Mouse (Mus musculus): ENCODE measurements around the gene Tmem91. TPM values are rescaled to one million over a fixed set of nuclear protein-coding genes. Genes with fewer than 3 reads are reported as not detected.
"Not testable (repeated sequence)": the region's sequence is repeated elsewhere in the genome, so short reads cannot be mapped to it uniquely, and the experiment has no call there.

Gene Tmem91
- 3.4 and 3.5 TPM in 2 replicates for polyA plus RNA-seq (2015; fragmentation: Nextera tagmentation; extraction: Ambion mirVana)

DNA sequence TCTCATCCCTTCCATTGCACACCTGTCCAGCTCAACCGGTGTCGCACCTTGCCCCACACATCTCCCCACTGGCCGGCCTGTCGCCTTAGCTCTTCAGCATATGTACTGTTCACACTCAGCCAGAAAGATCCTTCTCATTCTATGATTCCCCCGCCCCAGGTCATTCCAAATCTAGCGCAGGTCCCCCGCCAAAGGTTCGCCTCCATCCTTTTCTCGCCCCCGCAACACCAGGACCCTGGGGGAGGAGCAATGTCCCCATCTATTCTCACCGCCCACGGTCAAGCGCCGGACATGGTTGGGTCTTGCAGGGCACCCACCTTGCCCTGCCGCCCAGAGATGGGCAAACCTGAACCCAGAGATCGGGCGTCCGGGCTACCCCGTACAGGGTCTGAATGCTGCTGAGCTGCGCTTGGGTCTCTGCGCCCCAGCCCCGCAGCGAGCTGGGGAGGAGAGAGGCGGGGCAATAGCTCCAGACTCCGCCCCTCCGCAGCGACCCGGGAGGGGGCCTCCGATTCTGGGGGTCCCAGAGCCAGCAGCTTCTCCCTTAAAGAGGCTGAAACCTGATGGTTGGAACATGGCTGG lies at the start of gene Tmem91:
Tmem91 (minus strand) TSS at position 448 of the 582 bp plus-strand sequence.
- ATAC-seq (ENCODE audit: insufficient read depth, low FRiP score) = no peak

DNA sequence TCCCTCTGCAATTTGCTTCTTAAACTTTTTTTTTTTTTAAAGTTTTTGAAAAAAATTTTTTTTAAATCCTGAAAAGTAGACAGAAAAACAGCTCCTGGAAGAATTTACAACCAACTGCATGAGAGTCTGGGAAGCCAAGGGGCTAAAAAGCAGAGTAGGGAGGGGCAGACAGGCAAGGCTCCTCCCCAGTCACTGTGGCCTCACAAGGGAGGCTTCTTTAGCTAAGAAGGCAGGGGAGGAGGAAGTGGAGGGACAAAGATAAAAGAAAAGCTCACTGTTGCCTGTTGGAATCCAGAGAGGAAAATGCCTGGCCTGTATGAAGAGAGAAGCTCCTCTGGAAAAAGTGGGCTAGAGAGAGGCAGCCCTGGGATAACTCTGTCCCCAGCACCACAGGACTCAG lies 46.8 kb upstream of the Tmem91 start:
- H3K4me2 ChIP-seq (ENCODE audit: low read depth, low read length); H3K9ac ChIP-seq (ENCODE audit: low read length); H3K27ac ChIP-seq (ENCODE audit: low read length); ATAC-seq (ENCODE audit: insufficient read depth, low FRiP score); H3K9me3 ChIP-seq (replicated peaks; ENCODE audit: control insufficient read depth, low read length); H3K4me3 ChIP-seq (replicated peaks; ENCODE audit: low read length); H3K27me3 ChIP-seq (ENCODE audit: control insufficient read depth, insufficient read depth, low read length): not testable (repeated sequence)
- Histone ChIP-seq H3K36me3 (ENCODE audit: control insufficient read depth, insufficient read depth, low read length) (peaks cover 37% of the 10 kb centered on the region), H3K4me1 (ENCODE audit: control insufficient read depth, insufficient read depth, low read length) (peaks cover 13% of the 10 kb centered on the region)

More for the DNA sequence above, at the start of gene Tmem91:
- no peaks in the 10 kb centered on the region for H3K36me3 ChIP-seq (ENCODE audit: control insufficient read depth, insufficient read depth, low read length)
- no peak within 1 kb of the TSS for H3K27ac ChIP-seq (ENCODE audit: low read length)
- H3K4me1 ChIP-seq (ENCODE audit: control insufficient read depth, insufficient read depth, low read length) = peaks cover 21% of the 10 kb centered on the region
- H3K4me2 ChIP-seq (ENCODE audit: low read depth, low read length) = peak within 1 kb of the TSS; percentile 65
- peak within 1 kb of the TSS; percentile 41 for H3K4me3 ChIP-seq (replicated peaks; ENCODE audit: low read length)
- H3K9ac ChIP-seq (ENCODE audit: low read length) = peak within 1 kb of the TSS; percentile 56
- H3K27me3 ChIP-seq (ENCODE audit: control insufficient read depth, insufficient read depth, low read length) = peaks cover 23% of the 10 kb centered on the region
- no peaks in the 10 kb centered on the region for H3K9me3 ChIP-seq (replicated peaks; ENCODE audit: control insufficient read depth, low read length)
- WGBS = 2% methylated on average over 29 of the region's 29 CpGs

DNA sequence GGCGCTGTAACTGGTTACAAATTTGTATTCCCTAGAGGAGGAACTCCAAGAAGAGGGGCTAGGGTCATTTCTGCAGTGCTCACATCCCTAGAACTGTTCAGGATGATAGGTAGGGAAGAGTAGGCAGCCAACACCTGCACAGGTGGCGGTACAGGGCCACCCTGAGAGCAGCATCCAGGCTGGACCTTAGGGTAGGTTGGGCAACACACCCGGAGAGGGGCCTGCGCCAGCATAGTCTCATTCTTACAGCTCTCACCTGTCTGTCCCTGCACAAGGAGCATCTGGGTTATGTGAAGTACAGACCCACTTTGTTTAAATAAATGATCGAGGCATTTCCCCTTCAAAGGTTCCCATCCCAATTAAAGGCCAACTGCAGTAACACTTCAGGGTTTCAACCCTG lies 45.8 kb upstream of the Tmem91 start:
- WGBS = 85% methylated on average over 5 of the region's 5 CpGs

DNA sequence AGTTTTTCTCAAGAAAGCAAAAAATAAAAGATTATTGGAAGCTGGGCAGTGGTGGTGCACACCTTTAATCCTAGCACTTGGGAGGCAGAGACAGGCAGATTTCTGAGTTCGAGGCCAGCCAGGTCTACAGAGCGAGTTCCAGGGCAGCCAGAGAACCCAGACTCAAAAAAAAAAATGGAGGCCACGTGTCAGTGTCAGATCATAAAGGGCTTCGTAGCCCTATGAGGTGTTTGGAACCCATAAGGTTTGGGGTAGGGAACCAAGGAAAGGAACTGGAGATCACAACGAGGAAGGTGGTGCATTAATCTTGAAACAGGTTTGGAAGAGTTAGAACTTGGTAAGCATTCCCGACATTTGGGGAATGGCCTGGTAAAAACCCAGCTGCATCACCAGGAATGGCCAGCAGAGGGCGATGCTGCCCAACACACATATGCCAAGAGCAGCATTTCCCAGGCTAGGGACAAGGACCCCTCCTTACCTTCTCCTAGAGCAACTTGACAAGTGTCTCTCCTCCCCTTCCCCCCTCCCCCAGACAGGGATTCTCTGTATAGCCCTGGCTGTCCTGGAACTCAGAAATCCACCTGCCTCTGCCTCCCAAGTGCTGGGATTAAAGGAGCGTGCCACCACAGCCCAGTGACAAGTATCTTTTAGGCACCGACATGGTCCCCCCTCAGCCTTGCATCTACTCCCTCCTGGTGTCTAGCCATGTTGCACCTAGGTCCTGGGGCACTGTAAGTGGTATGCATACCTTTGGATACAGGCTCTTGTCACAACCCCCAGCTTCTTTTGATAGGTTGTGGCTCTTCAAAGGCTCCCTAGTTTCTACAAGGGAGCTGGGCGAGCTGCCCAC lies 45.0 kb upstream of the Tmem91 start:
- WGBS = 62% methylated on average over 10 of the region's 10 CpGs
- Histone ChIP-seq H3K4me3 (replicated peaks; ENCODE audit: low read length) (no peak overlapping the region), H3K4me1 (ENCODE audit: control insufficient read depth, insufficient read depth, low read length) (peaks cover 13% of the 10 kb centered on the region), H3K27me3 (ENCODE audit: control insufficient read depth, insufficient read depth, low read length) (no peaks in the 10 kb centered on the region), H3K9ac (ENCODE audit: low read length) (no peak overlapping the region), H3K4me2 (ENCODE audit: low read depth, low read length) (0 out of 2 replicates have a peak overlapping the region, but pooled peaks have one; percentile 94), H3K27ac (ENCODE audit: low read length) (peak overlapping the region; percentile 91; the same call in 1 of the 2 replicates), H3K9me3 (replicated peaks; ENCODE audit: control insufficient read depth, low read length) (no peaks in the 10 kb centered on the region), H3K36me3 (ENCODE audit: control insufficient read depth, insufficient read depth, low read length) (peaks cover 32% of the 10 kb centered on the region)
- no peak for ATAC-seq (ENCODE audit: insufficient read depth, low FRiP score)

More for the DNA sequence above, 45.8 kb upstream of the Tmem91 start:
- no peak overlapping the region for H3K27ac ChIP-seq (ENCODE audit: low read length)
- H3K36me3 ChIP-seq (ENCODE audit: control insufficient read depth, insufficient read depth, low read length) = peaks cover 34% of the 10 kb centered on the region
- H3K9me3 ChIP-seq (replicated peaks; ENCODE audit: control insufficient read depth, low read length) = no peaks in the 10 kb centered on the region
- peaks cover 13% of the 10 kb centered on the region for H3K4me1 ChIP-seq (ENCODE audit: control insufficient read depth, insufficient read depth, low read length)
- no peak overlapping the region for H3K9ac ChIP-seq (ENCODE audit: low read length)
- no peak overlapping the region for H3K4me2 ChIP-seq (ENCODE audit: low read depth, low read length)
- no peak overlapping the region for H3K4me3 ChIP-seq (replicated peaks; ENCODE audit: low read length)
- H3K27me3 ChIP-seq (ENCODE audit: control insufficient read depth, insufficient read depth, low read length) = no peaks in the 10 kb centered on the region
- no peak for ATAC-seq (ENCODE audit: insufficient read depth, low FRiP score)

DNA sequence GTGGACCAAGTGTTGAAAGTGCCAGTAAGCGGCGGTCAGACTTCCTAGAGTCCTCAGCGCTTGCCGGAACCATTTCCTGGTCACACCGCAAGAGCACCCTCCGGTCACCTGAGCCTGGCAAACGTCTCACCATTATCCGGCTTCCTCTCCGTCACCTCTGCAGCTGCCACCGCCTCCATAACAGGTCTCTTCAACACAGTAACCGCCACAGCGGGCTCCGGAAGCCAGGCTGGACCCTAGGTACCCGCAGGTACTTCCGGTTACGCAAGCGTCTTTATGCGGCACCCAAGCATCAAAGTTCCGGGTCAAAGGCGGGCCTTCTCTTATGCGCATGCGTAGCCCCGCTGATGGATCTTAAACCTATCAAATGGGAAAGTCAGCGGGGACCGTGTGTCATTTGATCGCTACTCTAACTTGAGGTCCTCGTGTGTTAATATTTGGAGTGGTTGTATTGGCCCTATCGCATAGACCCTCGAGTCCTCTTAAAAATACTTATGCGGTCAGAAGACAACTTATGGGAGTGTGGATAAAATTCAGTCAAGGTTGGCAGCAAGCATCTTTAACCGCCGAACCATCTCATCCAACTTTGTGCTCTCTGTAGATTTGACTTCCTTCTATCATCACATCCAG lies 43.9 kb upstream of the Tmem91 start, which contains the start of gene Ccdc97:
Ccdc97 (minus strand) TSS at position 301 of the 630 bp plus-strand sequence.
- H3K36me3 ChIP-seq (ENCODE audit: control insufficient read depth, insufficient read depth, low read length) = peaks cover 34% of the 10 kb centered on the region
- peak; percentile 88 for ATAC-seq (ENCODE audit: insufficient read depth, low FRiP score)

DNA sequence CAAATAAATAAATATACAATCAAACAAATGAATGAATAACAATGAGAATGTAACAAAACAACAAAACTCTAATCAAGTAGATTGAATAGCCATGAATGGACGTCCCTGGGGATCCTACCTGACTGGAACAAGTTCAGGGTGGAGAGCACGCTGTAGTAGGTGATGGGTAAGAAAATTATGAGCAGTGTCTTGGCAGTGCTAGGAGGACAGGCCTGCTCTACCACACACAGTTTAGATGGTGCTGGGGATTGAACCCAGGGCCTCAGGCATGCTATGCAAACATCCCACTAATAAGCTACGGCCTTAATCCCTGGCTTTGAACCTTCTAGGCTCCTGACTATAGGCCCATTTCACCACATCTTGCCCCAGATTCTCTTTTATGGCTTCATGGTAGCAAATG lies 42.5 kb upstream of the Tmem91 start:
- peaks cover 14% of the 10 kb centered on the region for H3K4me1 ChIP-seq (ENCODE audit: control insufficient read depth, insufficient read depth, low read length)
- no peak overlapping the region for H3K9ac ChIP-seq (ENCODE audit: low read length)
- ATAC-seq (ENCODE audit: insufficient read depth, low FRiP score) = no peak
- peak overlapping the region; percentile 86; the same call in 1 of the 2 replicates for H3K4me3 ChIP-seq (replicated peaks; ENCODE audit: low read length)
- H3K36me3 ChIP-seq (ENCODE audit: control insufficient read depth, insufficient read depth, low read length) = peaks cover 32% of the 10 kb centered on the region
- peak overlapping the region; percentile 94 for H3K4me2 ChIP-seq (ENCODE audit: low read depth, low read length)
- no peaks in the 10 kb centered on the region for H3K27me3 ChIP-seq (ENCODE audit: control insufficient read depth, insufficient read depth, low read length)
- WGBS = 92% methylated on average over 3 of the region's 3 CpGs
- no peaks in the 10 kb centered on the region for H3K9me3 ChIP-seq (replicated peaks; ENCODE audit: control insufficient read depth, low read length)
- no peak overlapping the region for H3K27ac ChIP-seq (ENCODE audit: low read length)

More for the DNA sequence above, 43.9 kb upstream of the Tmem91 start, which contains the start of gene Ccdc97:
- H3K4me3 ChIP-seq (replicated peaks; ENCODE audit: low read length) = peak within 1 kb of the TSS; percentile 86
- no peaks in the 10 kb centered on the region for H3K9me3 ChIP-seq (replicated peaks; ENCODE audit: control insufficient read depth, low read length)
- H3K27ac ChIP-seq (ENCODE audit: low read length) = peak within 1 kb of the TSS; percentile 91
- peak within 1 kb of the TSS; percentile 83 for H3K9ac ChIP-seq (ENCODE audit: low read length)
- peak within 1 kb of the TSS; percentile 94 for H3K4me2 ChIP-seq (ENCODE audit: low read depth, low read length)
- 4% methylated on average over 32 of the region's 32 CpGs for WGBS
- peaks cover 13% of the 10 kb centered on the region for H3K4me1 ChIP-seq (ENCODE audit: control insufficient read depth, insufficient read depth, low read length)
- no peaks in the 10 kb centered on the region for H3K27me3 ChIP-seq (ENCODE audit: control insufficient read depth, insufficient read depth, low read length)

DNA sequence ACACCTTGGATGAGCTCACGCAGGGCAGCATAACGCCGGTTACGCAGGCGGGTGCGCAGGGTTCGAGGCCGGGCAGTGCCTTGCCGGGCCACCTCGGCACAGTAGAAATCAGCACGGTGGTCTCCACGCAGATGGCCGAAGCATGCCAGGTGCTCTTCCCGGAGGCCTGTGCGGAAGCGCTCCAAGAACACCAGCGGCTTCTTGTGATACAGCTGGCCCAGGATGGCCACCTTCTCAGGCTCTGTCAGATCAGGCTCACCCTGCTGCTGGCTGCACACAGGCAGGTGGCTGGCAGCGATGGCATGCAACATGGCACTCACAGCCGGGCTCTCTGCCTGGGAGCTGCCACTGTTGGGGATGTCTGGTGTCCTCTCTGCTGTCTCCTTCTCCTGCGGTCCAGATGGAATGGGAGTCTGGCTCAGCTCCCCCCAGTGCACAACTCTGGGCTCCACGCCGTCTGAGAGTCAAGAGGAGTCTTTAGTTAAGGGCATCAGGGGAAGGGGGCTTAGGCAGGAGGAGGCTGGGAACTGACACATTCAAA lies 40.8 kb upstream of the Tmem91 start:
- Histone ChIP-seq H3K36me3 (ENCODE audit: control insufficient read depth, insufficient read depth, low read length) (peaks cover 30% of the 10 kb centered on the region), H3K27ac (ENCODE audit: low read length) (no peak overlapping the region), H3K4me3 (replicated peaks; ENCODE audit: low read length) (no peak overlapping the region), H3K9ac (ENCODE audit: low read length) (no peak overlapping the region), H3K9me3 (replicated peaks; ENCODE audit: control insufficient read depth, low read length) (no peaks in the 10 kb centered on the region), H3K27me3 (ENCODE audit: control insufficient read depth, insufficient read depth, low read length) (no peaks in the 10 kb centered on the region), H3K4me1 (ENCODE audit: control insufficient read depth, insufficient read depth, low read length) (peaks cover 25% of the 10 kb centered on the region), H3K4me2 (ENCODE audit: low read depth, low read length) (no peak overlapping the region)
- WGBS = 95% methylated on average over 22 of the region's 22 CpGs
- no peak for ATAC-seq (ENCODE audit: insufficient read depth, low FRiP score)

DNA sequence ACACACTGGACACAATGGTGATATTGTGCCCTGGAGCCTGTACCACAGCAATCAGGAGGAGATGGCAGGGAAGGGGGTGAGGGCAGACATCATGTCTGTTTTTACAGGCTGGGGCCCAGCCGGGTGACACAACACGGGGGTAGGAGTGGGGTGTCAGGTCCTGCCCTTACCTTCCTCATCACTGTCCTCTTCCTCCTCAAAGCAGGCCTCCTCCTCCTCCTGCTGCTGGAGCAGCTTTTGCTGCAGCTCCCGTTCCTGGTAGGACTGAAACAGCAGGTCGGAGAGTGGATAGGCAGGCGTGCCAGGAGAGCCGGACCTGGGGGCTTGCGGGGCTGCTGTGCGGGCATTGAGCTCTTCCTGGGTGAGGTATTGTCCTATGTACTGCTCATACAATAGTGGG lies 39.6 kb upstream of the Tmem91 start:
- no peak for ATAC-seq (ENCODE audit: insufficient read depth, low FRiP score)

More for the DNA sequence above, 39.6 kb upstream of the Tmem91 start:
- peaks cover 31% of the 10 kb centered on the region for H3K4me1 ChIP-seq (ENCODE audit: control insufficient read depth, insufficient read depth, low read length)
- no peak overlapping the region for H3K4me3 ChIP-seq (replicated peaks; ENCODE audit: low read length)
- no peaks in the 10 kb centered on the region for H3K9me3 ChIP-seq (replicated peaks; ENCODE audit: control insufficient read depth, low read length)
- no peaks in the 10 kb centered on the region for H3K27me3 ChIP-seq (ENCODE audit: control insufficient read depth, insufficient read depth, low read length)
- H3K27ac ChIP-seq (ENCODE audit: low read length) = no peak overlapping the region
- H3K4me2 ChIP-seq (ENCODE audit: low read depth, low read length) = no peak overlapping the region
- H3K9ac ChIP-seq (ENCODE audit: low read length) = no peak overlapping the region
- 96% methylated on average over 8 of the region's 8 CpGs for WGBS
- H3K36me3 ChIP-seq (ENCODE audit: control insufficient read depth, insufficient read depth, low read length) = peaks cover 30% of the 10 kb centered on the region

Data from stomach, embryonic 16.5 days (tissue).